Mouse (Mus musculus): ENCODE measurements around the gene 4921507P07Rik.

- TF ChIP-seq CTCF (IDR thresholded peaks at IDR 0.05; ENCODE audit: extremely low read depth, insufficient read depth, low read length), result no peak
- TF ChIP-seq POLR2A (IDR thresholded peaks at IDR 0.05; ENCODE audit: extremely low read depth, insufficient read depth, low read length), result no peak
Observed at GRCm38 (mm10) chr6:50531003-50531402, 65.4 kb downstream of the 4921507P07Rik start.
